Mouse (Mus musculus) E14TG2a.4 (cell line): ENCODE measurements around the gene Il12rb2.

ENCODE experiments used
- CTCF ChIP-seq: conservative IDR thresholded peaks from 2 replicates; pipeline ENCODE4 v1.5.1; 2014; ENCODE audit warnings: low read length
- POU5F1 ChIP-seq: IDR thresholded peaks from 2 replicates; pipeline ENCODE4 v1.6.1; 2014; ENCODE audit warnings: low read length, borderline replicate concordance

- TF ChIP-seq CTCF = no peak
- TF ChIP-seq POU5F1 = no peak
These were observed 74.8 kb downstream of the Il12rb2 start for GRCm38 (mm10) chr6:67301230-67301629.
